ENCODE assay signal across 12 mouse cellular contexts in genomic region chr4:118077293-118077752, GRCm38 (mm10). TPM values are rescaled to one million over a fixed set of nuclear protein-coding genes. Genes with fewer than 3 reads are reported as not detected.
DNase-seq lines count a peak whose midpoint lies in the region; ATAC-seq and TF ChIP-seq lines count a peak whose summit lies in the region.
"Had no signal": no experiment of that assay in that cellular context is flagged by ENCODE, and none has a peak within 500 bp of the region (broad histone marks: within the 10 kb centered on the region; RNA-seq: fewer than 3 reads in every experiment).

No protein-coding gene starts in this region.

- peak; percentile 39 for DNase-seq in ZHBTc4 (ENCODE audit: low read depth, low spot score)
- peak; percentile 71 for DNase-seq in kidney, adult 2 months
- peak; percentile 57 for DNase-seq in limb, embryonic 11.5 days (ENCODE audit: low spot score)
- DNase-seq in layer of hippocampus, postnatal 10 days (ENCODE audit: low spot score in 2 of 2): no peak
- DNase-seq in left cerebral cortex, adult 18-20 months (ENCODE audit: low spot score in 2 of 2): no peak
- DNase-seq in left cerebral cortex, adult 2 months (ENCODE audit: extremely low spot score in 1 of 2, low spot score in 2 of 2): no peak
- DNase-seq: adrenal gland, postnatal 14 days; spleen, adult 18-20 months; thymus, postnatal 14 days had no signal

- peak overlapping the region; percentile 44 for H3K27ac ChIP-seq in hindbrain, embryonic 13.5 days
- H3K27ac ChIP-seq in hindbrain, embryonic 12.5 days: no peak overlapping the region
- no peak overlapping the region for H3K27ac ChIP-seq in kidney, adult 2 months (ENCODE audit: insufficient read depth, low read depth, low read length)
- H3K27ac ChIP-seq in limb, embryonic 11.5 days (replicated peaks; ENCODE audit: low read depth, low read length): 0 out of 2 replicates have a peak overlapping the region, but pooled peaks have one; percentile 10
- H3K27ac ChIP-seq in left cerebral cortex, adult 2 months: no peak overlapping the region
- H3K27ac ChIP-seq: forebrain, embryonic 15.5 days had no signal

- peaks cover 19% of the 10 kb centered on the region for H3K4me1 ChIP-seq in hindbrain, embryonic 13.5 days (replicated peaks)
- H3K4me1 ChIP-seq in hindbrain, embryonic 12.5 days: peaks cover 4% of the 10 kb centered on the region; the same call in 1 of the 2 replicates
- no peaks in the 10 kb centered on the region for H3K4me1 ChIP-seq in kidney, adult 2 months (ENCODE audit: control insufficient read depth, insufficient read depth, low read length)
- peaks cover 6% of the 10 kb centered on the region; the same call in 1 of the 2 replicates for H3K4me1 ChIP-seq in limb, embryonic 11.5 days (ENCODE audit: control insufficient read depth, insufficient read depth, low read length)
- H3K4me1 ChIP-seq: forebrain, embryonic 15.5 days had no signal

- 58% methylated on average over 12 of the region's 12 CpGs for WGBS in hindbrain, embryonic 13.5 days
- WGBS in hindbrain, embryonic 12.5 days: 60% methylated on average over 12 of the region's 12 CpGs
- WGBS in kidney, adult 2 months: 32% methylated on average over 12 of the region's 12 CpGs
- WGBS in limb, embryonic 11.5 days: 40% methylated on average over 12 of the region's 12 CpGs

- no peak overlapping the region for H3K4me2 ChIP-seq in hindbrain, embryonic 13.5 days
- no peak overlapping the region for H3K4me2 ChIP-seq in hindbrain, embryonic 12.5 days (replicated peaks)
- H3K4me2 ChIP-seq in limb, embryonic 11.5 days (ENCODE audit: low read depth, severe bottlenecking): peak overlapping the region; percentile 16; the same call in 1 of the 2 replicates
- H3K4me2 ChIP-seq: forebrain, embryonic 15.5 days had no signal

- no peak for TF ChIP-seq CTCF in kidney, adult 2 months (conservative IDR thresholded peaks at IDR 0.05; ENCODE audit: insufficient read depth, insufficient read length, low read depth, low read length)
- no peak for TF ChIP-seq CTCF in left cerebral cortex, adult 2 months (IDR thresholded peaks at IDR 0.05)

- peaks cover 6% of the 10 kb centered on the region; the same call in 1 of the 2 replicates for H3K9me3 ChIP-seq in hindbrain, embryonic 13.5 days
- no peaks in the 10 kb centered on the region for H3K9me3 ChIP-seq in hindbrain, embryonic 12.5 days (replicated peaks)
- no peaks in the 10 kb centered on the region for H3K9me3 ChIP-seq in limb, embryonic 11.5 days (ENCODE audit: control insufficient read depth, low read length)
- H3K9me3 ChIP-seq: forebrain, embryonic 15.5 days had no signal

- no peak for TF ChIP-seq POLR2A in kidney, adult 2 months (IDR thresholded peaks at IDR 0.05; ENCODE audit: low read depth, low read length)

- ATAC-seq in hindbrain, embryonic 13.5 days (ENCODE audit: low FRiP score): no peak
- ATAC-seq in hindbrain, embryonic 12.5 days (ENCODE audit: low FRiP score): no peak
- ATAC-seq in limb, embryonic 11.5 days (ENCODE audit: insufficient number of reproducible peaks, low FRiP score, low TSS enrichment, low read depth): no peak
- ATAC-seq: forebrain, embryonic 15.5 days had no signal

- H3K36me3 ChIP-seq in hindbrain, embryonic 13.5 days: no peaks in the 10 kb centered on the region
- H3K36me3 ChIP-seq in hindbrain, embryonic 12.5 days: no peaks in the 10 kb centered on the region
- no peaks in the 10 kb centered on the region for H3K36me3 ChIP-seq in kidney, adult 2 months (ENCODE audit: control insufficient read depth, insufficient read depth, low read length)
- H3K36me3 ChIP-seq in limb, embryonic 11.5 days (ENCODE audit: control insufficient read depth, insufficient read depth, low read length): no peaks in the 10 kb centered on the region
- H3K36me3 ChIP-seq: forebrain, embryonic 15.5 days had no signal

- intact Hi-C loops in left cerebral cortex, adult 2 months (cut with DNase I): no loop called here

- no peak overlapping the region for H3K9ac ChIP-seq in hindbrain, embryonic 13.5 days
- no peak overlapping the region for H3K9ac ChIP-seq in hindbrain, embryonic 12.5 days
- no peak overlapping the region for H3K9ac ChIP-seq in limb, embryonic 11.5 days (ENCODE audit: low read length)
- H3K9ac ChIP-seq: forebrain, embryonic 15.5 days had no signal

- no peak overlapping the region for H3K4me3 ChIP-seq in hindbrain, embryonic 13.5 days
- no peak overlapping the region for H3K4me3 ChIP-seq in hindbrain, embryonic 12.5 days
- H3K4me3 ChIP-seq in kidney, adult 2 months (ENCODE audit: insufficient read depth, low read depth, low read length): no peak overlapping the region
- H3K4me3 ChIP-seq in limb, embryonic 11.5 days (ENCODE audit: low read depth, low read length): no peak overlapping the region
- no peak overlapping the region for H3K4me3 ChIP-seq in left cerebral cortex, adult 2 months
- H3K4me3 ChIP-seq: forebrain, embryonic 15.5 days had no signal

- no peaks in the 10 kb centered on the region for H3K27me3 ChIP-seq in hindbrain, embryonic 13.5 days
- no peaks in the 10 kb centered on the region for H3K27me3 ChIP-seq in hindbrain, embryonic 12.5 days
- no peaks in the 10 kb centered on the region for H3K27me3 ChIP-seq in kidney, adult 2 months (replicated peaks; ENCODE audit: control insufficient read depth, insufficient read depth, low read length)
- H3K27me3 ChIP-seq in limb, embryonic 11.5 days (ENCODE audit: control insufficient read depth, insufficient read depth, low read length): no peaks in the 10 kb centered on the region
- H3K27me3 ChIP-seq: forebrain, embryonic 15.5 days had no signal

RNA-seq across cellular contexts. Expression of gene St3gal3, which starts 57.4 kb away (rescaled TPM):
- polyA plus RNA-seq in hindbrain, embryonic 13.5 days (2015; fragmentation: Nextera tagmentation; extraction: Ambion mirVana): 10.5 and 10.8 TPM in 2 replicates
- polyA plus RNA-seq in hindbrain, embryonic 12.5 days (2016; fragmentation: Nextera tagmentation; extraction: Ambion mirVana): 10.9 TPM in 2 replicates
- 49.1 and 50.7 TPM in 2 replicates for polyA plus RNA-seq in kidney, adult 2 months (2012; rRNA removed)
- polyA plus RNA-seq in limb, embryonic 11.5 days (2014; fragmentation: Nextera tagmentation; extraction: Ambion mirVana): 6.3 and 7.3 TPM in 2 replicates
- total RNA-seq in layer of hippocampus, postnatal 10 days (2021): 10 to 100 TPM; 37.6 to 38.3 TPM
- 10 to 100 TPM; 45.8 to 51.2 TPM for total RNA-seq in left cerebral cortex, adult 18-20 months (2021)
- 10 to 100 TPM; 46.0 to 47.4 TPM for total RNA-seq in left cerebral cortex, adult 2 months (2021)

Comparison
In these comparisons a context has a peak if more than half of its experiments do, and no peak if none do; other contexts are left out.
1. H3K27ac ChIP-seq: peak in hindbrain, embryonic 13.5 days (single experiment) and limb, embryonic 11.5 days (single experiment); none in hindbrain, embryonic 12.5 days (single experiment), kidney, adult 2 months (single experiment) and left cerebral cortex, adult 2 months (single experiment).
2. DNase-seq: peak in ZHBTc4 (single experiment), kidney, adult 2 months (single experiment) and limb, embryonic 11.5 days (single experiment); none in layer of hippocampus, postnatal 10 days (0 of 2), left cerebral cortex, adult 18-20 months (0 of 2) and left cerebral cortex, adult 2 months (0 of 2).